Mouse (Mus musculus): ENCODE results near the gene Htr6. TPM values are rescaled to one million over a fixed set of nuclear protein-coding genes. Genes with fewer than 3 reads are reported as not detected.

The Htr6 gene
- polyA plus RNA-seq, 1 experiment from 2014 or later = not detected

- no peaks in the 10 kb centered on the region for H3K4me1 ChIP-seq (ENCODE audit: control insufficient read depth, insufficient read depth, low read length)
- no peaks in the 10 kb centered on the region for H3K27me3 ChIP-seq (ENCODE audit: control insufficient read depth, insufficient read depth, low read length)
- no peaks in the 10 kb centered on the region for H3K36me3 ChIP-seq (ENCODE audit: control insufficient read depth, insufficient read depth, low read length)
- H3K4me3 ChIP-seq (ENCODE audit: low read depth, low read length) = no peak overlapping the region
- H3K4me2 ChIP-seq = no peak overlapping the region
- no peak overlapping the region for H3K27ac ChIP-seq (ENCODE audit: low read depth, low read length)
- H3K9ac ChIP-seq (ENCODE audit: low read depth, low read length) = no peak overlapping the region
- ATAC-seq (replicated peaks; ENCODE audit: insufficient number of reproducible peaks, low FRiP score, low TSS enrichment) = no peak
- H3K9me3 ChIP-seq (replicated peaks; ENCODE audit: control insufficient read depth, low read length) = no peaks in the 10 kb centered on the region
- WGBS (ENCODE audit: insufficient replicate concordance) = 84% methylated on average over 5 of the region's 5 CpGs
Observed at GRCm38 (mm10) chr4:139046354-139046753, 29.0 kb downstream of the Htr6 start.

- H3K9me3 ChIP-seq (replicated peaks; ENCODE audit: control insufficient read depth, low read length) = no peaks in the 10 kb centered on the region
- no peak overlapping the region for H3K4me2 ChIP-seq
- no peaks in the 10 kb centered on the region for H3K36me3 ChIP-seq (ENCODE audit: control insufficient read depth, insufficient read depth, low read length)
- no peak for ATAC-seq (replicated peaks; ENCODE audit: insufficient number of reproducible peaks, low FRiP score, low TSS enrichment)
- H3K9ac ChIP-seq (ENCODE audit: low read depth, low read length) = no peak overlapping the region
- H3K4me3 ChIP-seq (ENCODE audit: low read depth, low read length) = no peak overlapping the region
- peaks cover 10% of the 10 kb centered on the region; the same call in 1 of the 2 replicates for H3K27me3 ChIP-seq (ENCODE audit: control insufficient read depth, insufficient read depth, low read length)
- H3K27ac ChIP-seq (ENCODE audit: low read depth, low read length) = no peak overlapping the region
- no peaks in the 10 kb centered on the region for H3K4me1 ChIP-seq (ENCODE audit: control insufficient read depth, insufficient read depth, low read length)
- WGBS (ENCODE audit: insufficient replicate concordance) = 85% methylated on average over 5 of the region's 5 CpGs
Observed at GRCm38 (mm10) chr4:139044566-139044965, 30.8 kb downstream of the Htr6 start.

GRCm38 (mm10) chr4:139043600-139043999 is 31.8 kb downstream of the Htr6 start:
- Histone ChIP-seq H3K4me1 (ENCODE audit: control insufficient read depth, insufficient read depth, low read length) (no peaks in the 10 kb centered on the region), H3K27ac (ENCODE audit: low read depth, low read length) (no peak overlapping the region), H3K9me3 (replicated peaks; ENCODE audit: control insufficient read depth, low read length) (no peaks in the 10 kb centered on the region), H3K4me3 (ENCODE audit: low read depth, low read length) (no peak overlapping the region), H3K4me2 (no peak overlapping the region), H3K27me3 (ENCODE audit: control insufficient read depth, insufficient read depth, low read length) (peaks cover 12% of the 10 kb centered on the region; the same call in 1 of the 2 replicates), H3K36me3 (ENCODE audit: control insufficient read depth, insufficient read depth, low read length) (no peaks in the 10 kb centered on the region), H3K9ac (ENCODE audit: low read depth, low read length) (no peak overlapping the region)
- no peak for ATAC-seq (replicated peaks; ENCODE audit: insufficient number of reproducible peaks, low FRiP score, low TSS enrichment)
- WGBS (ENCODE audit: insufficient replicate concordance) = 75% methylated on average over 2 of the region's 2 CpGs

- no peak for ATAC-seq (replicated peaks; ENCODE audit: insufficient number of reproducible peaks, low FRiP score, low TSS enrichment)
Observed at GRCm38 (mm10) chr4:139042611-139043010, 32.8 kb downstream of the Htr6 start.

GRCm38 (mm10) chr4:139040084-139040839 is 35.1 kb downstream of the Htr6 start:
- peaks cover 12% of the 10 kb centered on the region; the same call in 1 of the 2 replicates for H3K27me3 ChIP-seq (ENCODE audit: control insufficient read depth, insufficient read depth, low read length)
- H3K4me2 ChIP-seq = no peak overlapping the region
- ATAC-seq (replicated peaks; ENCODE audit: insufficient number of reproducible peaks, low FRiP score, low TSS enrichment) = no peak
- no peak overlapping the region for H3K27ac ChIP-seq (ENCODE audit: low read depth, low read length)
- H3K9me3 ChIP-seq (replicated peaks; ENCODE audit: control insufficient read depth, low read length) = no peaks in the 10 kb centered on the region
- 3% methylated on average over 10 of the region's 10 CpGs for WGBS (ENCODE audit: insufficient replicate concordance)
- no peak overlapping the region for H3K4me3 ChIP-seq (ENCODE audit: low read depth, low read length)
- H3K4me1 ChIP-seq (ENCODE audit: control insufficient read depth, insufficient read depth, low read length) = no peaks in the 10 kb centered on the region
- no peaks in the 10 kb centered on the region for H3K36me3 ChIP-seq (ENCODE audit: control insufficient read depth, insufficient read depth, low read length)
- no peak overlapping the region for H3K9ac ChIP-seq (ENCODE audit: low read depth, low read length)

More at GRCm38 (mm10) chr4:139042611-139043010, 32.8 kb downstream of the Htr6 start:
- Histone ChIP-seq H3K4me3 (ENCODE audit: low read depth, low read length) (no peak overlapping the region), H3K4me1 (ENCODE audit: control insufficient read depth, insufficient read depth, low read length) (no peaks in the 10 kb centered on the region), H3K36me3 (ENCODE audit: control insufficient read depth, insufficient read depth, low read length) (no peaks in the 10 kb centered on the region), H3K9ac (ENCODE audit: low read depth, low read length) (no peak overlapping the region), H3K27me3 (ENCODE audit: control insufficient read depth, insufficient read depth, low read length) (peaks cover 12% of the 10 kb centered on the region; the same call in 1 of the 2 replicates), H3K27ac (ENCODE audit: low read depth, low read length) (no peak overlapping the region), H3K9me3 (replicated peaks; ENCODE audit: control insufficient read depth, low read length) (no peaks in the 10 kb centered on the region), H3K4me2 (no peak overlapping the region)
- WGBS (ENCODE audit: insufficient replicate concordance) = 76% methylated on average over 5 of the region's 5 CpGs

GRCm38 (mm10) chr4:139037795-139038607 is 37.4 kb downstream of the Htr6 start:
- Histone ChIP-seq H3K27ac (ENCODE audit: low read depth, low read length) (no peak overlapping the region), H3K4me3 (ENCODE audit: low read depth, low read length) (no peak overlapping the region), H3K4me1 (ENCODE audit: control insufficient read depth, insufficient read depth, low read length) (peaks cover 10% of the 10 kb centered on the region; the same call in 1 of the 2 replicates), H3K27me3 (ENCODE audit: control insufficient read depth, insufficient read depth, low read length) (peaks cover 12% of the 10 kb centered on the region; the same call in 1 of the 2 replicates), H3K9me3 (replicated peaks; ENCODE audit: control insufficient read depth, low read length) (no peaks in the 10 kb centered on the region), H3K36me3 (ENCODE audit: control insufficient read depth, insufficient read depth, low read length) (no peaks in the 10 kb centered on the region), H3K4me2 (no peak overlapping the region), H3K9ac (ENCODE audit: low read depth, low read length) (no peak overlapping the region)
- WGBS (ENCODE audit: insufficient replicate concordance) = 76% methylated on average over 17 of the region's 17 CpGs
- ATAC-seq (replicated peaks; ENCODE audit: insufficient number of reproducible peaks, low FRiP score, low TSS enrichment) = no peak

- peaks cover 12% of the 10 kb centered on the region; the same call in 1 of the 2 replicates for H3K27me3 ChIP-seq (ENCODE audit: control insufficient read depth, insufficient read depth, low read length)
- peaks cover 12% of the 10 kb centered on the region; the same call in 1 of the 2 replicates for H3K4me1 ChIP-seq (ENCODE audit: control insufficient read depth, insufficient read depth, low read length)
- H3K9ac ChIP-seq (ENCODE audit: low read depth, low read length) = no peak overlapping the region
- 89% methylated on average over 3 of the region's 3 CpGs for WGBS (ENCODE audit: insufficient replicate concordance)
- H3K4me3 ChIP-seq (ENCODE audit: low read depth, low read length) = no peak overlapping the region
- no peaks in the 10 kb centered on the region for H3K36me3 ChIP-seq (ENCODE audit: control insufficient read depth, insufficient read depth, low read length)
- no peaks in the 10 kb centered on the region for H3K9me3 ChIP-seq (replicated peaks; ENCODE audit: control insufficient read depth, low read length)
- ATAC-seq (replicated peaks; ENCODE audit: insufficient number of reproducible peaks, low FRiP score, low TSS enrichment) = no peak
- no peak overlapping the region for H3K27ac ChIP-seq (ENCODE audit: low read depth, low read length)
- H3K4me2 ChIP-seq = no peak overlapping the region
Observed at GRCm38 (mm10) chr4:139035799-139036198, 39.6 kb downstream of the Htr6 start.

- no peak for ATAC-seq (replicated peaks; ENCODE audit: insufficient number of reproducible peaks, low FRiP score, low TSS enrichment)
Observed at GRCm38 (mm10) chr4:139034942-139035341, 40.4 kb downstream of the Htr6 start.

More at GRCm38 (mm10) chr4:139034942-139035341, 40.4 kb downstream of the Htr6 start:
- WGBS (ENCODE audit: insufficient replicate concordance) = 87% methylated on average over 3 of the region's 3 CpGs
- H3K9ac ChIP-seq (ENCODE audit: low read depth, low read length) = no peak overlapping the region
- no peaks in the 10 kb centered on the region for H3K9me3 ChIP-seq (replicated peaks; ENCODE audit: control insufficient read depth, low read length)
- no peak overlapping the region for H3K27ac ChIP-seq (ENCODE audit: low read depth, low read length)
- H3K4me3 ChIP-seq (ENCODE audit: low read depth, low read length) = no peak overlapping the region
- H3K4me2 ChIP-seq = no peak overlapping the region
- H3K4me1 ChIP-seq (ENCODE audit: control insufficient read depth, insufficient read depth, low read length) = peaks cover 12% of the 10 kb centered on the region; the same call in 1 of the 2 replicates
- no peaks in the 10 kb centered on the region for H3K36me3 ChIP-seq (ENCODE audit: control insufficient read depth, insufficient read depth, low read length)
- peaks cover 4% of the 10 kb centered on the region; the same call in 1 of the 2 replicates for H3K27me3 ChIP-seq (ENCODE audit: control insufficient read depth, insufficient read depth, low read length)

Data from heart, embryonic 11.5 days (tissue).